Mouse (Mus musculus): ENCODE data around the gene Grxcr1.

The Grxcr1 gene

DNA sequence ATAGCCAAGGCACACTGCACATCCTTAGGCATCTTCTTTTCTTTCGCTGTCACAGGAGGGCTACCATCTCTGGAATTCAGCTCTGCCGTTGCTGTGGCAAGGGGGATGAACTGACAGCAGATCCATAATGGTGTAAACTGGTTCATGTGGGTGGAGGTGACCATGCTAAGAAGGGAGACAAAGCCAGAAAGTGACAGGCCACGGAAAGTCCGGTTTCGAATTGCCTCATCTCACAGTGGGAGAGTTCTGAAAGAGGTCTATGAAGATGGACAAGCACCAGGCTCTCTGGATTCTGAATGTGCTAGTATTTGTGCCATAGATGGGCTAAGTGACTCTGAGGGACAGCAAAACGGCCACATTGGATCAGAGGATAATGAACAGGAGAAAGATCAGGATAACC, at the start of gene Grxcr1:
Gene Grxcr1 (plus strand): TSS at position 92 of the 400 bp plus-strand sequence.
- DNase-seq (ENCODE audit: low spot score in 2 of 2), result no peak

DNA sequence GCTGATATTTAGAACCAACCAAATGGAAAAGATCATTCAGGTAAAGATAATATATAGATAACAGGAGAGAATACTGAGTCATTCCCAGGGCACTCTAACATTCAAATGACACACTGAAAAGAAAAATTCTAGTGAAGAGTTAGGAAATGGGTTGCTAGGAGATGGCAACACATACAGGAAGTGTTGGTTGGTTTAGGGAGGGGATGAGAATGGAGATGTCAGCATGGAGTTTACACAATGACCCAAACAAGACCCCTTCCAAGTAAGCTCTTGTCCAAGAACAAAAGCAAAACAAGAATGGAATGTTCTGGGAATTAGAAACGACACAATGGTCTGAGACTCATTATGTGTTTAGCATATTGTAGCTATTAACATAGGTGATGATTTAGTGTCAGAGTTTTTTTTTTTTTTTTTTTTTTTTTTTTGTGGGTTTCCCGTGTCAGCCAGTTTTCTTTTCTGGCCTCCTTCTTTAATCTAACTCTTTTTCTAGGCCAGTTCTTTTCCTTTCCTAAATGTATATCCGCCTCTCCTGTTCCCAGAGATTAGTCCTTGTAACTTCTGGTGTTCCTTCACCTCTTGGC, 49.6 kb upstream of the Grxcr1 start:
- no peak for DNase-seq (ENCODE audit: low spot score in 2 of 2)

DNA sequence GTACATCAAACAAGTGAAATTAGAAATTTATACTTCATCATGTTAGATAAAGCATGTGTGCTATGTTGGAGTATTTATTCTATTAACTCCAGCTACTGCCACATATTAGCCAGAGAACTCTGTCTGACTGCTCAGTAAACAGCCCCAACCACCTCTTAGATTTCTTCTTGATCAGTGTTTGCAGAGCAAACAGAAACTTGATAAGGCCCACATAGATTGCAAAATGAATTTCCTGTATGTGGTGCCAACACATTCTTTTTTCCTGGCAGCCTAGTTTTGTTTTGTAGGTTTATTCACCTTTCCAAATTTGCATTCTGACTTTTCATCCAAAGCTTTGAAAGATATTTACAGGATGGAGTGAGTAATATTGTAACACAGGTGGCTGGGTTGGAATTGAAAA, 41.2 kb upstream of the Grxcr1 start:
- no peak for DNase-seq (ENCODE audit: low spot score in 2 of 2)

DNA sequence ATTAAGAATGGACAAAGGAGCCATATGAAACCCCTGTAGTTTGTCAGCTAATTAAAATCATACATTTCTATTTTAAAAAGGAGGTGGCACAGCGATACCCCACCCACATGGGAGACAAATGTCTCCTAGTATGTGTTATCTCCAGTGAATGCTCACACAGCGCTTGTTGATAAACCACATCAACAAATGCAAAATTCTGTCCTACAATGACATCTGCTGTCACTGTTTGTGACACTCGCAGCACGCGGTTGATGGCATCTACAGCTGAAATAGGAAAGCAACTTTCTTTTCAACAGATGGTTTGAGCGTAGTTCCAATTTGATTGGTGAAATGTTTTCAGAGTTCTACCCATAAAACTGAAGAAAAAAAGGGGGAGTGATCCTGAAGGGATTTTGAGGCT, 29.0 kb upstream of the Grxcr1 start:
- no peak for DNase-seq (ENCODE audit: low spot score in 2 of 2)

DNA sequence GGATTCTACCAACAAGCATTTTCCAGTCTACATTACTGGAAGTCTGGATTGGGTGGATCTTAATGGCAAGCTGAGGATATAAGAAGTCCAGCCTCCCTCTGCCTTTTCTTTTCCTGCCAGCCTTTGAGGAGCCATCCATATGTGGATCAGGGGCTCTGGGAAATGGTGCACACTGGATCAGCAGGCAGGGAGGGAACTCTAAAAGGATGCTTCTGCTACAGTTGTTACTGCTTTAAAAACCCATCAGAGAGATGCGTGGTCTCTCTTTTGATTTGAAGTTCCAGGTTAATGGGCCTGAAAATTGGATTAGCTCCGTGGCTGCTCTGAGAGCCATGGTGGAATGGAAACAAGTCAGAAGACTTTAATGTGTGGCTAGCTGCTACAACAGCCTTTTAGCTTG, 27.7 kb upstream of the Grxcr1 start:
- no peak for DNase-seq (ENCODE audit: low spot score in 2 of 2)

DNA sequence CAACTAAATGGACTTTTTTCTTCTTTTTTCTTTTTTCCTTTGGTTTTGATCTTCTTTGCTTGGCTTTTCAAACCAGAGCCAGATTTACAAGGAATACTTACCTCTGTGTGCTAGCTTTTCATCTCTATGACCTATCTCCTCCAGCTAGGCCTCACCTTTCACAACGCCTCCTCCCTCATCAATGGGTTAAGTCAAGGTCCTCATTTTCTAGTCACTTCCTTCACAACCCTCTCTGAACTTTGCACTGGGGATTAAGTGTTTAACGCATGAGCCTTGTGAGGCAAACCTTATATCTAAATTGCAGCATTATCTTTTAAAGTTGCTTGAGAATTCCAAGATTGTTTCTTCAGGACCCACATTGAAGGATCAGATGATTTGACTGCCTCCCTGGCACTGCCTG, 27.2 kb upstream of the Grxcr1 start:
- no peak for DNase-seq (ENCODE audit: low spot score in 2 of 2)

DNA sequence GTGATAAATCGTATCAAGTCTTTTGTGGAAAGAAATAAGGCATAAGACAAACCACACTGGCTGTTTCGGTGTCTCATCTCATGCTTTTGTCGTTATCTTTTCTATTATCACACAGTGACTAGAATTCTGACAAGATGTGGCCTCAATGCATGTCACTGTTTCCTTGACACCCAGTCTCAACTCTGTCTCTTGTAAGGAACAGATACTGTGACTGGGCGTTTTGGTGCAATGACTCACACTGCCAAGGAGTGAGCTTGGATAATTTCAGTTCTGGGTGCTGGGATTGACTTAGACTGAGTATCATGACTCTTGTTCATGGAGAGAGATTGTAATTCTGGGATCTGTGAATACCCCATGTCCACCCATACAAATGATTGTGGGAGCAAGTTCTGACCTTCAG, 24.6 kb upstream of the Grxcr1 start:
- no peak for DNase-seq (ENCODE audit: low spot score in 2 of 2)

DNA sequence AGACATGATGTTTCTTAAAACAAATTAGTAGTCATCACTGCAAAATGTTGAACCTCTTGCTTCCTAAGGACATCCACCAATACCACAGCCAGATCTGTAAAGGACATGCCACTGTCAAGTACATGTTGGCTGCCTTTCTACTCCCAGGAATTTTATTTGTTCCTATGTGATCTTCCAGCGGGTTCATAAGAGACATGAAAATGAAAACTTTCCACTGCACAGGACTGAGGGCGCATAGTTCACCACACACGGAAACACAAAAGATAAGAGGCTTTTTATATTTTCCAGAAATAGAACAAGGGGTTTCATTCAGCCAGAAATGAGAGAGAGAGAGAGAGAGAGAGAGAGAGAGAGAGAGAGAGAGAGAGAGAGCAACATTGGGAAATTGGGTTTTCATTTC, 20.1 kb upstream of the Grxcr1 start:
- no peak for DNase-seq (ENCODE audit: low spot score in 2 of 2)

DNA sequence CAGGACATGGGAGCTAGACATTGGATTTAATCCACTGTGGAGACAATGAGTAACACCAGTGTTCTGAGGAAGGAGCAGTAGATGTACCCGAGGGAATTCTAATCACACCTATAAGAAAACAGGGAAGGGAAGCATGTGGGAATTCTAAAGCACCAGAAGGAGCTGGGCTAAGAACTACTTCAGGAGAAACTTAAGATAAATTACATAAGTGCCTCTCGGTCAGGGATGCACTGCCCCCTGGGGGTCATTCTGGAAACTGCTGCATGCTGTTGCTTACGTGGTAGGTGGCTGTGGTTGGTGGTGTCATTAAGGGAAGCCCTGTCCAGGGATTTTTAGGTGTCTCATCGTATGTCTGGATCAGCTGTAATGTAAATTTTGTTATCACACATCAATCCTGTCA, 19.0 kb upstream of the Grxcr1 start:
- peak; percentile 62 to 93 for DNase-seq (ENCODE audit: low spot score in 2 of 2)

DNA sequence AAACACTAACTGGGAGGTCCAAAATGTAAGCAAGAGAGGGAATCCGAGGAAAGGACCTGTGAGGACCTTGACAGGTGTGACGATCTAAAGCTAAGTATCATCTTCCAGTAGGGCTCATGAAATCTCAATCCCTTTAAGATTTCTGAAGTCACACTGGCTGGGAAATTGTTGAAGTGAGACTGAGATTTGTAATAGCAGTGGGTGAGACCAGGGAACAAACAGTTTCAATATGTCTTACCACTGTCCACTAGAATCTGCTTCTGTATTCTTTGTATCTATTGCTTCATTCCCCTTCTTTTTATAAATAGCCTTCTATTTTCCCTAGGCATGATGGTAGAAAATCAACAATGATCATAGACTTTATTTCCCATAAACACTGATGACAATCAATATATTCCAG, 10.8 kb upstream of the Grxcr1 start:
- DNase-seq (ENCODE audit: low spot score in 2 of 2), result no peak

DNA sequence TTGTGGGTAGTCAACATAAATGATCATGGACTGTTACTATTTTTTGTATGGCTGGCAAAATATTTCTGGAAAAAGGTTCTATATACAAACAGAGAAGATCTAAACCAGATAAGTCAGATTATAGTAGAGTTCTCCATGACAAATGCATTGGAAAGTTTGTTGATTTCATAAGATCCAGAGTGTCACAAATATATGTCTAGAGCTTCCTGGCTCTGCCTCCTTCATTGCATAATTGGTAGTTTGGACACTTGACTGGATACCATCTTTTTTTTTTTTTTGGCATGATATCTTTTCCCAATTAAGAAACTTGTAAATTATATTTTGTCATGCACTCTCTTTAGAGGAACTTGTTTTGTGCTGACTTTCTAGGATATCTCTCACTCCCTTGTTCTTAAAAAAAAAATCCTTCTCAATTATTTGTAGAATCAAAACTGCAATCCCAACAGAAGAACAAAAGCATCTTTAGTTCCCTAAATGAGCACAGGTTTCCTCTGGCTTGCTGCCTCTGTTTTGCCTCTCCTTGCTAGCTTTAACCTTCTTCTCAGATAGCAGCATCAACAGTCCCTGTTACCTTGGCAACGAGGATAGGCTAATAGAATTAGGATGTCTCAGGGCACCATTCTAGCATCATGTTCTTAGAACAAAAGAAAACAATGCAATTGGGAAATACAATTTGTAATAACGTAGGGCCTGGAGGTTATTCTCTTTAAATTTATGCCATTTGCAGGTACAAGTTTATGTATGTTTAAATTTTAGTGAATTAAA, 4.8 kb upstream of the Grxcr1 start:
- DNase-seq (ENCODE audit: low spot score in 2 of 2), result no peak

DNA sequence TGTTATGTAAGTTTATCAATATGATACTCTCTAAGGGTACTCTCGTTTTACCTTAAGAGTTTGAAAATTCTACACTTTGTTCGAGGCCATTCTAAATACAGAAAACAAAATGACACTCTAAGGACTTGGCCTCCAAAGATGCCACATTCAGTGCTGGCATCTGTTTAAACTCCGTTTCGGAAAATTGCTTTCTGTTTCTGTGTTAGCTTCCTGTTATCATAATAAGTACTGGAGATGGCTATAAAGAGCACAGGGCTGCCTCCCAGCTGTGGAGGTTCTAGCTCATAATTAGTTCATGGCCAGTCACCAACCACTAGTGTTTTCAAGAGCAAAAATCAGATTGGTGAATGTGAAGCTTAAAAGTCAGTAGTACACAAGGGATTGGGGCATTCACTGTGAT, 4.2 kb upstream of the Grxcr1 start:
- no peak for DNase-seq (ENCODE audit: low spot score in 2 of 2)

DNA sequence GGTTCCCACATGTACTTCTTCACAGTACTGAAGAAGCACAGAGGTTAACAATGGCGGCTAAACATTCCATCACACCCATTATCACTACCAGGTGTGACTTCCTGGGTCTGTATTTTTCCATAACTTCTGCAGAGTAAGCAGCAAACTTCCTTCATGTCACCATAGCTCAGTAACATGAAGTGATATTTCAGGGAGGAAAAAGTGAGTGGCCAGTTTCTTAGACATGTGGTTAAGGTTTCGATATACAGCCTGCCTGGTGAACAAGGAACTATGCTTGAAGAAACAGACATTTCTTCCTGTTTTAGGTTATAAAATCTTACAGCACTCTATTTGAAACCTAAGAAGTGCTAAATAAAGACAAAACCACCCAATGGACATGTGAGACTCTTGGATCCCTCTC, 1.7 kb downstream of the Grxcr1 start:
- DNase-seq (ENCODE audit: low spot score in 2 of 2), result no peak

DNA sequence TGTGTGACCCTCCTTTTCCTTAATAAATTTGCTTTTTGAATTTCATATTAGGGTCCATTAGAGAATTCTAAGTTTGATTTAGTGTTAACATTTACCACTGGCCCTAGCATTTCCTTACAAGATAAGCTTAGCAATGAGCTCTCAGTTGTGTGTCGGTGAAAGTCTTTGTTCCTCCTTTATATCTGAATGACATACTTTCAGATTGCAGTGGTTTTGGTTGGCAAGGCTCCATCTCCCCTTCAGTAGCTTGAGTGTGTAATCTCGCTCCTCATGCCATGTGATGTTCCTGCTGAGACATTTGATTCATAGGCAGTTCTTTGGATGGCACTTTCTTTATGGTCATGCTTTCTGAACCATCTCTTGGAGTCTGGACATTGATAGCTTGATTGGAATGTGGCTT, 7.4 kb downstream of the Grxcr1 start:
- no peak for DNase-seq (ENCODE audit: low spot score in 2 of 2)

DNA sequence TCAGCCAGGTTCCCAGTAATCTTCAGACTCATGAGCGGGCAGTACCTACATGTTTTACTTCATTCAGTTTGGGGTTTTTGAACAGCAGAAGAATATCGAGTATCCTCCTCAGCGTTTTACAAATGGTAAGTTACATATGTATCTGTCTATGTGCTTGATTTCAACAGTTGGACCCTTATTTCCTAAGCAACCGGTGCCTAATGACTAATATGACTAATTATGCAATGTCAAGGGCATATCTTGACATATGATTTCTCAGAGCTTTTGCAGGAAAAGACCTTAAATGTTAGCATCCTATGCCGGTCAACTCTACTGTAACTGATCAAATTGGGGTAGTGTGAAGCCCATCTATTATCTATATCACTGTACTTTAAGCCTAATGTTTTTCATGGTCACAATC, 11.7 kb downstream of the Grxcr1 start:
- DNase-seq (ENCODE audit: low spot score in 2 of 2), result no peak

DNA sequence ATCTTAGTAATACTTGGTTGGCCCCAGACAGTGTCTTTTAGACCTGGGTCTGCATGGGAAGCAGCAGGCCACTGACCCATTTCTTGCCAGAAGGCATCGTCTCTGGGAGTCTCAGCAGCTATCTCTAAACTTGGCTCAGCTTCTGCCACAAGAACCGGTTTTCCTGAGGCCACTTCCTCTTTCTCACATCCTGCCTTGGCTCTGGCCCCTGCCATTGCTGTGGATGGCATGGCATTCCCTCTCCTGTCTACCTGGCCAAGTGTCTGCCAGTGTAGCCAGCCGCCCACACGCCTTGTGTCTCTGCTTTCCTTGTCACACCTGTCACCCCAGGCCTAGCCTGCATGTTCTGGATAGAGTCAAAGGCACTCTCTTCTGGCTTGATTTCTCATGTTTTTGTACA, 17.1 kb downstream of the Grxcr1 start:
- DNase-seq (ENCODE audit: low spot score in 2 of 2), result no peak

DNA sequence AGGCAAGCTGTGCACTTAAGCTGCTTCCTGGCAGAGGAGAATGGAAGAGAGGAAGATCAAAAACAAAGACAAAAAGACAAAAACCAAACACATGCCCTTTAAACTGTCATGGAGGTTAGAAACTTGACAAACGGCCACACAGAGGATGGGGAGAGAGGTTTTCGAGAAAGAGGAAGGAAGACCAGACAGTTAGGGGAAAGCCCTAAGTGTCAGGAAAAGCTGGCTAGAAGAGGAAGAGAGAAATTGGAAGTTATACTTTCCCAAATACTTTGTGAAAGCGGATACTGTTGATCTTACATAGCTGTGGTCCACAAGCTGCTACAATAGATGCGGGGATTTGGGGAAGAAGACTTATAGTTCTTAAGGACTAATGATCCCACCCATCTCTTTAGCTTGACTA, 17.9 kb downstream of the Grxcr1 start:
- no peak for DNase-seq (ENCODE audit: low spot score in 2 of 2)

DNA sequence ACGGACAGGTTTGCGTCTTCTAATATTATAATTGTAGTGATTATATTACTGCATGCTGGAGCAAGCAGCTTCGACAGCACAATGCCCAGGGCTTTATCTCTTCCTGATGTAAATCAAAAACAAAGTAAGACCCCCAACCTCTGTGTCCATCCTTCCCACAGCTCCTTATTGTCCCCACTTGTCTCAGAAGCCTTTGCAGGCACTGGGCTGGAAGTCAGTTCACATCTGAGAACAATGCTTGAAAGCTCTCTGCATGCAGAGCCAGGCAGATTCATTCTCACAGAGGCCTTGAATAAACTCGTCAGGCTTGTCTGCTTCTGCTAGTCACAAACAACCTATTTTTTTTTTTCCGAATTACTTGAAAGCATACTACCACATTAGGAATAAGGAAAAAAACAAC, 19.5 kb downstream of the Grxcr1 start:
- DNase-seq (ENCODE audit: low spot score in 2 of 2), result no peak

DNA sequence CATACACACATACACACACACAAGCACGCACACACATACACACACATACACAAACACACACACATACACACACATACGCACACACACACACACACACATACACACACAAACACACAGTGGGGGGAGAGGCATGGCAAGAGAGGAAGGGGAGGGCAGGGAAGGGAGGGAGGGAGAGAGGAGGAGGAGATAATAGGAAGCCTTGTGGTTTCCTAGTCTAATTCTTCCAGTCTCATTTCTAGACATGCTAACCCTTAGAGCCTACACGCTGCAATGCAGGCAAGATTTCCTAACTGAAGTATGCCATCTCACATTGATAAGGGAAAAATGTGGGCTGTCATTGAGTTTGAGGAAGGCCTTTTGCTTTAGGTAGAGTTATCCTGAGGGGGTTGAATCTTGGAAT, 25.9 kb downstream of the Grxcr1 start:
- no peak for DNase-seq (ENCODE audit: low spot score in 2 of 2)

DNA sequence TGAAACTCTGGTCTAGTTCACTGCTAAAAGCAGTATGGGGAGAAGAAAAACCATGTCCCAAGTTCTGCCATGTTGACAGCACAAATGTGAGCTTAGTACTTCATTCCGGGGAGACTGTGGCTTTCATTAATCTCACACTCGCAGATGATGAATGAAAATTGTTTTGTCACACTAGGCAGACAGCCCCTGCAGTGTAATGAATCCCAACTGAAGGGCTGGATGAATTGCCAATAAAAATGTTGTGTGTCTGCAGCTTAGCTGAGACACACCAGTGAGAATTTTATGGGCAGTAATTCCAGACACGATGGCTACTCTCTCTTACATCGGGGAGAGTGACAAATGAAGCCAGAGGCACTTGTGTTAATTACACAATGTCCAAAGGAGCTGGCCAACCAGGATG, 37.1 kb downstream of the Grxcr1 start:
- no peak for DNase-seq (ENCODE audit: low spot score in 2 of 2)

DNA sequence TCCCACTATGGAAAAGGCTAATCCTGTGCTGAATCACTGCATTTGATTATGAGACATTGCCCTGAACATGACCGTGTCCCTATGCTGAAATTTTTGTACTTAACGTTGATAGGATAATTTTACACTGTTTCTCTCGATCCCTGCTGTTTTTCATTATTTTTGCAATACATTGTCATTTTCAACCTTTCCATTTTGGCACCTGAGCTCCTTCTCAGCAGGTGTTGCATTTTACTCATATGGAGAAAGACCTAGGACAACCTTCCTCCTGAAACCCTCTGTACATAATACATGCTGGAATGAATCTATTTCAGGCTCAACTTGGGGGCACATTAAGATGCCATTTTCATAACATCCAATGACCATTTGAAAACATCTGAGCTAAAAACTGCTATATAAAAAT, 38.7 kb downstream of the Grxcr1 start:
- DNase-seq (ENCODE audit: low spot score in 2 of 2), result no peak

DNA sequence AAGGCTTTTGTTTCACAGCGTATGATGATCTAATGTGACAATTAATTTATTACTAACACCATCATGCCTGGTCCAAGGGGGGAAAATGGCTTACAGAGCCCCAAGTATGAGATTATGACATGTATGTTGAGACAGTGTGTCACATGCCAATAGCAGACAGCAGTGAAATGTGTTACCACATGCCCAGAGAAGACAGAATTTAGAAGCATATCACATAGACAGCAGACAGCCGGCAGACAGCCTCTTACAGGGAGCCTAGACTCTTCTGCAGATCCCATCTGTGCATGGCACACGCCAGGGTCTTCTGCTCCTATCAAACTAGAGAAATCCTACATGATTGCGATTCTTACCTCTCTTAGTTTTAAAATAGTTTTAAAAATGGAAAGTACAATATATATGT, 40.2 kb downstream of the Grxcr1 start:
- no peak for DNase-seq (ENCODE audit: low spot score in 2 of 2)

DNA sequence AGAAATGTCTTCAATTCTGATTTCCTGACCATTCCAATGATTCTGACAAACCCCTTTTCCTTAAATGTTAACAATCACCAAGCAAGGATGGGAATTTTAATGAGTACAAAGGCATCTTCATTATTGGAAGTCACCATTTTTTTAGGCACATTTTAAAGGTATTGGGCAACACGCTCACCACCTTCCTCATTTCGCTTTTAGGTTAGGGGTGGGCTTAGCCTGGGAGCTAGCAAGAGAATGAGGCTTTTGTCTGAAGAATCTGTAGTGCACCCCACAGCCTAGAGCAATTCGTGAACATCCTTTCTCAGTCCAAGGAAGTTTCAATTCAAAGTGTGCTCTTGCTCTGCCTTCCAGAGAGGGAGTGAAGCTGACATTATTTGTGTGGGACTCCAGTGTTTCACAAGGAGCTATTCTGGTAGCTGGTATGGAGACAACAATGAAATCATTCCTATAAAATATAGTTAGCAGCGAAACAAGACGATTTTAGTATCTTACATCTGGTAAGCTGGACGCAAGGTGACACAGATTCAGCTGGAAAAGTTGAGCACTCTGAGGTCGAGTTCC, 55.0 kb downstream of the Grxcr1 start:
- DNase-seq (ENCODE audit: low spot score in 2 of 2), result no peak

DNA sequence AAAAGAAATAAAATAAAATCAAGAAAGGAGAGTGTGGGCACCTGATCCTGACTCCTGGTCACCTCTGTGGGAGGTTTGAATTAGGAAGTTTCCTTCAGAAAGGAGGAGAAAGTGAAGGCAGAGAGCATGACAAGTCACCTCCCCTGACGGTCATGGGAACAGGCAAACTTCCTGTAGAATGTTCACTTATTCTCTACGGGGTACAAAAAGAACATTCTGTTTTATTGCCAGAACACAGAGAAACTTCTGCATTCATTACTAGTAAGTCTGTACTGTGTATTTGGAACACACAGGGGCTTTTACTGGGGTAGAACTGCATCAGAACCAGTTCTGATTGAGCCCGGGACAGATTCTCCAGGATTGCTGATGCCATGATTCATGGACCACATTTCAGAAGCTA, 55.5 kb downstream of the Grxcr1 start:
- DNase-seq (ENCODE audit: low spot score in 2 of 2), result no peak

Measured in left cerebral cortex, adult 9 months (tissue).